Mouse (Mus musculus) spleen, postnatal 10 days (tissue): ENCODE data around the gene Fam76b.

ENCODE experiments used
- DNase-seq, 2 experiments: peaks; one replicate each; pipeline ENCODE4 v3.0.0; 2021 to 2022; ENCODE audit warnings: low spot score in 2 of 2

Fam76b gene

GRCm38 (mm10) chr9:13867646-13868045 is 40.1 kb downstream of the Fam76b start:
- no peak for DNase-seq

GRCm38 (mm10) chr9:13871631-13872030 is 44.1 kb downstream of the Fam76b start:
- DNase-seq, result no peak

GRCm38 (mm10) chr9:13874359-13874758 is 46.8 kb downstream of the Fam76b start:
- DNase-seq, result no peak

GRCm38 (mm10) chr9:13875340-13875739 is 47.8 kb downstream of the Fam76b start:
- DNase-seq, result no peak

GRCm38 (mm10) chr9:13880761-13881160 is 53.2 kb downstream of the Fam76b start:
- no peak for DNase-seq

- no peak for DNase-seq
Observed at GRCm38 (mm10) chr9:13882478-13882877, 55.0 kb downstream of the Fam76b start.

- no peak for DNase-seq
Observed at GRCm38 (mm10) chr9:13888981-13889380, 61.5 kb downstream of the Fam76b start.

- DNase-seq, result peak; percentile 35 to 79
Observed at GRCm38 (mm10) chr9:13889657-13890056, 62.1 kb downstream of the Fam76b start.

GRCm38 (mm10) chr9:13890171-13890570 is 62.7 kb downstream of the Fam76b start:
- no peak for DNase-seq

- peak in 1 of 2 experiments; percentile 19 for DNase-seq
Observed at GRCm38 (mm10) chr9:13891888-13892287, 64.4 kb downstream of the Fam76b start.

- no peak for DNase-seq
Observed at GRCm38 (mm10) chr9:13893044-13893443, 65.5 kb downstream of the Fam76b start.

GRCm38 (mm10) chr9:13894491-13894890 is 67.0 kb downstream of the Fam76b start:
- no peak for DNase-seq

- DNase-seq, result no peak
Observed at GRCm38 (mm10) chr9:13894936-13895335, 67.4 kb downstream of the Fam76b start.

GRCm38 (mm10) chr9:13896055-13896454 is 68.5 kb downstream of the Fam76b start:
- no peak for DNase-seq

- no peak for DNase-seq
Observed at GRCm38 (mm10) chr9:13898510-13899305, 71.2 kb downstream of the Fam76b start.

GRCm38 (mm10) chr9:13902030-13902429 is 74.5 kb downstream of the Fam76b start:
- DNase-seq, result no peak

GRCm38 (mm10) chr9:13904091-13904779 is 76.7 kb downstream of the Fam76b start:
- DNase-seq, result no peak
